Mouse (Mus musculus): ENCODE data around the gene 1700025C18Rik.

The 1700025C18Rik gene

GRCm38 (mm10) chr2:165078605-165079004 lies 11.9 kb downstream of the 1700025C18Rik start:
- in situ Hi-C loops (cut with MboI, MseI), result loop anchor here (5.0 kb wide), 2 partner anchors 194 to 284 kb away; no protein-coding TSS in a partner anchor

GRCm38 (mm10) chr2:165078045-165078444 lies 12.5 kb downstream of the 1700025C18Rik start:
- in situ Hi-C loops (cut with MboI, MseI), result loop anchor here (5.0 kb wide), 2 partner anchors 194 to 284 kb away; no protein-coding TSS in a partner anchor

GRCm38 (mm10) chr2:165077055-165077454 lies 13.5 kb downstream of the 1700025C18Rik start:
- in situ Hi-C loops (cut with MboI, MseI), result loop anchor here (5.0 kb wide), 2 partner anchors 195 to 285 kb away; no protein-coding TSS in a partner anchor

GRCm38 (mm10) chr2:165074937-165075336 lies 15.6 kb downstream of the 1700025C18Rik start:
- in situ Hi-C loops (cut with MboI, MseI), result loop anchor here (5.0 kb wide), 2 partner anchors 197 to 287 kb away; no protein-coding TSS in a partner anchor

GRCm38 (mm10) chr2:165074081-165074884 lies 16.3 kb downstream of the 1700025C18Rik start:
- in situ Hi-C loops (cut with MboI, MseI), result no loop called here

GRCm38 (mm10) chr2:165073381-165073781 lies 17.2 kb downstream of the 1700025C18Rik start:
- in situ Hi-C loops (cut with MboI, MseI), result no loop called here

- in situ Hi-C loops (cut with MboI, MseI), result no loop called here
Observed at GRCm38 (mm10) chr2:165070096-165070816, 20.3 kb downstream of the 1700025C18Rik start.

- in situ Hi-C loops (cut with MboI, MseI), result no loop called here
Observed at GRCm38 (mm10) chr2:165068806-165069205, 21.7 kb downstream of the 1700025C18Rik start.

- in situ Hi-C loops (cut with MboI, MseI), result no loop called here
Observed at GRCm38 (mm10) chr2:165064489-165064888, 26.1 kb downstream of the 1700025C18Rik start.

- in situ Hi-C loops (cut with MboI, MseI), result no loop called here
Observed at GRCm38 (mm10) chr2:165061638-165062433, 28.7 kb downstream of the 1700025C18Rik start.

GRCm38 (mm10) chr2:165059961-165060360 lies 30.6 kb downstream of the 1700025C18Rik start:
- in situ Hi-C loops (cut with MboI, MseI), result no loop called here

GRCm38 (mm10) chr2:165056377-165057085 lies 34.0 kb downstream of the 1700025C18Rik start:
- in situ Hi-C loops (cut with MboI, MseI), result no loop called here

- in situ Hi-C loops (cut with MboI, MseI), result no loop called here
Observed at GRCm38 (mm10) chr2:165055905-165056304, 34.6 kb downstream of the 1700025C18Rik start.

- in situ Hi-C loops (cut with MboI, MseI), result no loop called here
Observed at GRCm38 (mm10) chr2:165054888-165055852, 35.4 kb downstream of the 1700025C18Rik start, which contains the start of gene Cd40. TSS of gene Cd40 (plus strand) at chr2:165055627.

- in situ Hi-C loops (cut with MboI, MseI), result no loop called here
Observed at GRCm38 (mm10) chr2:165051566-165051965, 39.0 kb downstream of the 1700025C18Rik start.

- in situ Hi-C loops (cut with MboI, MseI), result no loop called here
Observed at GRCm38 (mm10) chr2:165050826-165051548, 39.6 kb downstream of the 1700025C18Rik start.

- in situ Hi-C loops (cut with MboI, MseI), result no loop called here
Observed at GRCm38 (mm10) chr2:165049044-165049443, 41.5 kb downstream of the 1700025C18Rik start.

- in situ Hi-C loops (cut with MboI, MseI), result no loop called here
Observed at GRCm38 (mm10) chr2:165043729-165044128, 46.8 kb downstream of the 1700025C18Rik start.

GRCm38 (mm10) chr2:165043090-165043636 lies 47.4 kb downstream of the 1700025C18Rik start:
- in situ Hi-C loops (cut with MboI, MseI), result no loop called here
